Mouse (Mus musculus) midbrain, postnatal 0 days (tissue): ENCODE measurements around the gene Polr1e. TPM values are rescaled to one million over a fixed set of nuclear protein-coding genes. Genes with fewer than 3 reads are reported as not detected.

Source experiments
- ATAC-seq: fragments of 200-750 bp; cut with Nextera tagmentation; 2 replicates; pipeline ENCODE4 v1.8.0; 2017; ENCODE audit warnings: moderate number of reproducible peaks, mild to moderate bottlenecking, moderate TSS enrichment, moderate library complexity; ENCODE audit not compliant: low FRiP score
- DNase-seq: peaks from one replicate; pipeline ENCODE4 v3.0.0-alpha.2; 2015; ENCODE audit warnings: low spot score
- H3K27ac ChIP-seq: fragments of 300-500 bp; sonication (generic); 2 replicates; pipeline ENCODE4 v1.5.1; 2014; ENCODE audit warnings: low read depth, mild to moderate bottlenecking, low read length, mixed read lengths
- H3K27me3 ChIP-seq: fragments of 300-500 bp; sonication (generic); 2 replicates; pipeline ENCODE4 v1.6.1; 2014; ENCODE audit warnings: low read length, control low read depth, mixed read lengths; ENCODE audit not compliant: insufficient read depth
- H3K36me3 ChIP-seq: fragments of 300-500 bp; sonication (generic); 2 replicates; pipeline ENCODE4 v1.6.1; 2014; ENCODE audit warnings: low read length, control low read depth, mixed read lengths; ENCODE audit not compliant: insufficient read depth
- H3K4me1 ChIP-seq: fragments of 300-500 bp; sonication (generic); 2 replicates; pipeline ENCODE4 v1.6.1; 2014; ENCODE audit warnings: mild to moderate bottlenecking, control low read depth, antibody characterized with exemption, low read length, mixed read lengths; ENCODE audit not compliant: insufficient read depth
- H3K4me2 ChIP-seq: fragments of 300-500 bp; sonication (generic); 2 replicates; pipeline ENCODE4 v1.6.1; 2014; ENCODE audit warnings: low read depth, mild to moderate bottlenecking, low read length, mixed read lengths; ENCODE audit not compliant: poor library complexity, severe bottlenecking
- H3K4me3 ChIP-seq: fragments of 300-500 bp; sonication (generic); 2 replicates; pipeline ENCODE4 v1.5.1; 2014; ENCODE audit warnings: low read depth, mild to moderate bottlenecking, low read length, moderate library complexity
- H3K9ac ChIP-seq: fragments of 300-500 bp; sonication (generic); replicated peaks from 2 replicates; pipeline ENCODE4 v1.6.1; 2014; ENCODE audit warnings: mild to moderate bottlenecking, low read length, moderate library complexity, mixed read lengths; ENCODE audit not compliant: poor library complexity, severe bottlenecking
- H3K9me3 ChIP-seq: fragments of 300-500 bp; sonication (generic); 2 replicates; pipeline ENCODE4 v1.6.1; 2016; ENCODE audit warnings: low read length, control low read depth
- CTCF ChIP-seq: IDR thresholded peaks from 2 replicates; pipeline ENCODE4 v1.5.1; 2016; ENCODE audit warnings: antibody characterized with exemption, mild to moderate bottlenecking
- WGBS: fragments of 180-500 bp; shearing (Covaris S2); extraction: QIAGEN DNeasy Blood & Tissue Kit; methylation state at CpG from one replicate; pipeline ENCODE4 v1.1.7; 2014; 5-methylcytosine and 5-hydroxymethylcytosine counted together
- polyA plus RNA-seq: library from polyadenylated mRNA; unstranded; fragments of >200 nt; fragmentation: Nextera tagmentation; extraction: Ambion mirVana; gene quantifications from 2 replicates; pipeline ENCODE4 v1.2.1, GENCODE M21; 2015
- total RNA-seq: library from RNA; depleted of rRNA; stranded (reverse); fragments of >200 nt; gene quantifications from 2 replicates; pipeline ENCODE4 v1.2.3, GENCODE M21; 2014

Polr1e gene
- total and polyA plus RNA-seq, 2 experiments from 2014 or later, result 12.0 to 21.0 TPM

- WGBS, result under 1% methylated on average over 31 of the region's 31 CpGs
- H3K4me3 ChIP-seq, result peak overlapping the region; percentile 65
- peak; percentile 60 for DNase-seq
- H3K27me3 ChIP-seq, result no peaks in the 10 kb centered on the region
- H3K9me3 ChIP-seq, result no peaks in the 10 kb centered on the region
- peak overlapping the region; percentile 45 for H3K4me2 ChIP-seq
- H3K4me1 ChIP-seq, result peaks cover 8% of the 10 kb centered on the region; the same call in 1 of the 2 replicates
- H3K36me3 ChIP-seq, result no peaks in the 10 kb centered on the region
- ATAC-seq, result peak; percentile 71
- H3K27ac ChIP-seq, result peak overlapping the region; percentile 86
- no peak for TF ChIP-seq CTCF
- H3K9ac ChIP-seq, result peak overlapping the region; percentile 86
Measured at GRCm38 (mm10) chr4:45011581-45012104, 6.7 kb upstream of the Polr1e start.

GRCm38 (mm10) chr4:45012105-45012975 lies 6.0 kb upstream of the Polr1e start, which contains the start of gene Zbtb5:
Gene Zbtb5 (minus strand): TSS chr4:45012412.
- ATAC-seq (peak; percentile 99), DNase-seq (peak; percentile 100)
- Histone ChIP-seq H3K4me2 (peak within 1 kb of the TSS; percentile 86), H3K36me3 (no peaks in the 10 kb centered on the region), H3K4me3 (peak within 1 kb of the TSS; percentile 68), H3K9me3 (no peaks in the 10 kb centered on the region), H3K27ac (peak within 1 kb of the TSS; percentile 86), H3K9ac (peak within 1 kb of the TSS; percentile 86), H3K27me3 (no peaks in the 10 kb centered on the region), H3K4me1 (peaks cover 8% of the 10 kb centered on the region; the same call in 1 of the 2 replicates)
- under 1% methylated on average over 55 of the region's 63 CpGs for WGBS
- no peak for TF ChIP-seq CTCF

- DNase-seq, result no peak
- Histone ChIP-seq H3K27me3 (no peaks in the 10 kb centered on the region), H3K36me3 (no peaks in the 10 kb centered on the region), H3K27ac (peak overlapping the region; percentile 75), H3K9ac (peak overlapping the region; percentile 71), H3K4me2 (peak overlapping the region; percentile 86), H3K4me1 (peaks cover 8% of the 10 kb centered on the region; the same call in 1 of the 2 replicates), H3K9me3 (no peaks in the 10 kb centered on the region), H3K4me3 (peak overlapping the region; percentile 68)
- no peak for ATAC-seq
- 1% methylated on average over 13 of the region's 13 CpGs for WGBS
- TF ChIP-seq CTCF, result no peak
Measured at GRCm38 (mm10) chr4:45013031-45013431, 5.4 kb upstream of the Polr1e start.

- no peak for TF ChIP-seq CTCF
- Histone ChIP-seq H3K9ac (no peak overlapping the region), H3K27ac (no peak overlapping the region), H3K36me3 (no peaks in the 10 kb centered on the region), H3K4me1 (peaks cover 8% of the 10 kb centered on the region; the same call in 1 of the 2 replicates), H3K4me2 (peak overlapping the region; percentile 86), H3K9me3 (no peaks in the 10 kb centered on the region), H3K27me3 (no peaks in the 10 kb centered on the region), H3K4me3 (peak overlapping the region; percentile 68)
- no peak for DNase-seq
- 11% methylated on average over 2 of the region's 2 CpGs for WGBS
- ATAC-seq, result no peak
Measured at GRCm38 (mm10) chr4:45013537-45013936, 4.8 kb upstream of the Polr1e start.

GRCm38 (mm10) chr4:45015615-45016014 lies 2.8 kb upstream of the Polr1e start:
- TF ChIP-seq CTCF, result peak; percentile 86
- Histone ChIP-seq H3K9me3 (no peaks in the 10 kb centered on the region), H3K27ac (no peak overlapping the region), H3K4me3 (no peak overlapping the region), H3K27me3 (no peaks in the 10 kb centered on the region), H3K36me3 (no peaks in the 10 kb centered on the region), H3K4me2 (no peak overlapping the region), H3K4me1 (peaks cover 10% of the 10 kb centered on the region; the same call in 1 of the 2 replicates), H3K9ac (peak overlapping the region; percentile 37)
- DNase-seq (peak; percentile 59), ATAC-seq (no peak)
- WGBS, result 11% methylated on average over 3 of the region's 3 CpGs

GRCm38 (mm10) chr4:45019009-45019408 lies 626 bp downstream of the Polr1e start:
- peaks cover 9% of the 10 kb centered on the region; the same call in 1 of the 2 replicates for H3K36me3 ChIP-seq
- peak overlapping the region; percentile 74 for H3K4me3 ChIP-seq
- TF ChIP-seq CTCF, result no peak
- H3K9me3 ChIP-seq, result no peaks in the 10 kb centered on the region
- peak overlapping the region; percentile 67 for H3K9ac ChIP-seq
- under 1% methylated on average over 14 of the region's 14 CpGs for WGBS
- no peak for DNase-seq
- peak overlapping the region; percentile 96 for H3K4me2 ChIP-seq
- peaks cover 10% of the 10 kb centered on the region; the same call in 1 of the 2 replicates for H3K4me1 ChIP-seq
- ATAC-seq, result peak; percentile 48; the same call in 1 of the 2 replicates
- 0 out of 2 replicates have a peak overlapping the region, but pooled peaks have one; percentile 18 for H3K27ac ChIP-seq
- H3K27me3 ChIP-seq, result no peaks in the 10 kb centered on the region
